Mouse (Mus musculus) midbrain, embryonic 12.5 days (tissue): ENCODE data around the gene Helz. TPM values are rescaled to one million over a fixed set of nuclear protein-coding genes. Genes with fewer than 3 reads are reported as not detected.
"Not testable (repeated sequence)": the region's sequence is repeated elsewhere in the genome, so short reads cannot be mapped to it uniquely, and the experiment has no call there.

Experiments used
- ATAC-seq: fragments of 200-750 bp; cut with Nextera tagmentation; 2 replicates; pipeline ENCODE4 v1.8.0; 2017; ENCODE audit warnings: low read depth, moderate TSS enrichment, moderate library complexity; ENCODE audit not compliant: low FRiP score
- H3K27ac ChIP-seq: fragments of 300-500 bp; sonication (generic); replicated peaks from 2 replicates; pipeline ENCODE4 v1.5.1; 2016; ENCODE audit warnings: mild to moderate bottlenecking
- H3K27me3 ChIP-seq: fragments of 300-500 bp; sonication (generic); 2 replicates; pipeline ENCODE4 v1.6.1; 2016; ENCODE audit warnings: mild to moderate bottlenecking
- H3K36me3 ChIP-seq: fragments of 300-500 bp; sonication (generic); 2 replicates; pipeline ENCODE4 v1.6.1; 2016
- H3K4me1 ChIP-seq: fragments of 300-500 bp; sonication (generic); 2 replicates; pipeline ENCODE4 v1.6.1; 2016
- H3K4me2 ChIP-seq: fragments of 300-500 bp; sonication (generic); replicated peaks from 2 replicates; pipeline ENCODE4 v1.6.1; 2016; ENCODE audit warnings: mild to moderate bottlenecking, moderate library complexity
- H3K4me3 ChIP-seq: fragments of 300-500 bp; sonication (generic); 2 replicates; pipeline ENCODE4 v1.5.1; 2016; ENCODE audit warnings: mild to moderate bottlenecking
- H3K9ac ChIP-seq: fragments of 300-500 bp; sonication (generic); replicated peaks from 2 replicates; pipeline ENCODE4 v1.6.1; 2016; ENCODE audit warnings: mild to moderate bottlenecking, moderate library complexity
- H3K9me3 ChIP-seq: fragments of 300-500 bp; sonication (generic); 2 replicates; pipeline ENCODE4 v1.6.1; 2016; ENCODE audit warnings: mild to moderate bottlenecking
- WGBS: fragments of 180-500 bp; shearing (Covaris S2); methylation state at CpG from one replicate; pipeline ENCODE4 v1.1.7; 2016; 5-methylcytosine and 5-hydroxymethylcytosine counted together
- polyA plus RNA-seq: library from polyadenylated mRNA; unstranded; fragments of >200 nt; fragmentation: Nextera tagmentation; extraction: Ambion mirVana; gene quantifications from 2 replicates; pipeline ENCODE4 v1.2.1, GENCODE M21; 2016

Helz gene
- polyA plus RNA-seq, 1 experiment from 2014 or later, result 20.4 TPM

GRCm38 (mm10) chr11:107586129-107586528 is 38.4 kb downstream of the Helz start:
- H3K4me3 ChIP-seq, ATAC-seq, H3K9ac ChIP-seq, H3K36me3 ChIP-seq, H3K4me2 ChIP-seq, H3K9me3 ChIP-seq, H3K27me3 ChIP-seq, H3K27ac ChIP-seq, H3K4me1 ChIP-seq: not testable (repeated sequence)
- WGBS, result 93% methylated on average over 5 of the region's 5 CpGs

GRCm38 (mm10) chr11:107587141-107587540 is 39.4 kb downstream of the Helz start:
- H3K4me2 ChIP-seq, result no peak overlapping the region
- no peaks in the 10 kb centered on the region for H3K36me3 ChIP-seq
- no peak overlapping the region for H3K27ac ChIP-seq
- no peaks in the 10 kb centered on the region for H3K4me1 ChIP-seq
- H3K9me3 ChIP-seq, result no peaks in the 10 kb centered on the region
- no peak overlapping the region for H3K9ac ChIP-seq
- no peaks in the 10 kb centered on the region for H3K27me3 ChIP-seq
- H3K4me3 ChIP-seq, result no peak overlapping the region
- WGBS, result 91% methylated on average over 7 of the region's 7 CpGs
- no peak for ATAC-seq

GRCm38 (mm10) chr11:107592575-107592974 is 44.8 kb downstream of the Helz start:
- Histone ChIP-seq H3K4me2 (no peak overlapping the region), H3K4me3 (no peak overlapping the region), H3K27ac (no peak overlapping the region), H3K36me3 (peaks cover 22% of the 10 kb centered on the region), H3K4me1 (no peaks in the 10 kb centered on the region), H3K9me3 (no peaks in the 10 kb centered on the region), H3K27me3 (no peaks in the 10 kb centered on the region), H3K9ac (no peak overlapping the region)
- WGBS, result 95% methylated on average over 5 of the region's 5 CpGs
- no peak for ATAC-seq

- H3K4me2 ChIP-seq, result no peak overlapping the region
- no peak overlapping the region for H3K27ac ChIP-seq
- peaks cover 58% of the 10 kb centered on the region for H3K36me3 ChIP-seq
- no peaks in the 10 kb centered on the region for H3K4me1 ChIP-seq
- no peaks in the 10 kb centered on the region for H3K27me3 ChIP-seq
- ATAC-seq, result no peak
- no peaks in the 10 kb centered on the region for H3K9me3 ChIP-seq
- no peak overlapping the region for H3K9ac ChIP-seq
- WGBS, result 93% methylated on average over 4 of the region's 4 CpGs
- no peak overlapping the region for H3K4me3 ChIP-seq
Measured at GRCm38 (mm10) chr11:107597381-107597780, 49.7 kb downstream of the Helz start.

- no peak overlapping the region for H3K4me2 ChIP-seq
- no peak overlapping the region for H3K27ac ChIP-seq
- no peak overlapping the region for H3K4me3 ChIP-seq
- H3K9me3 ChIP-seq, result no peaks in the 10 kb centered on the region
- no peak for ATAC-seq
- peaks cover 33% of the 10 kb centered on the region for H3K36me3 ChIP-seq
- H3K27me3 ChIP-seq, result no peaks in the 10 kb centered on the region
- no peaks in the 10 kb centered on the region for H3K4me1 ChIP-seq
- WGBS, result 95% methylated on average over 7 of the region's 7 CpGs
- H3K9ac ChIP-seq, result no peak overlapping the region
Measured at GRCm38 (mm10) chr11:107605694-107606093, 58.0 kb downstream of the Helz start.

GRCm38 (mm10) chr11:107613906-107614305 is 66.2 kb downstream of the Helz start:
- no peak overlapping the region for H3K4me2 ChIP-seq
- no peak for ATAC-seq
- peaks cover 6% of the 10 kb centered on the region; the same call in 1 of the 2 replicates for H3K36me3 ChIP-seq
- no peaks in the 10 kb centered on the region for H3K4me1 ChIP-seq
- H3K9me3 ChIP-seq, result no peaks in the 10 kb centered on the region
- WGBS, result 92% methylated on average over 5 of the region's 5 CpGs
- H3K4me3 ChIP-seq, result no peak overlapping the region
- H3K27me3 ChIP-seq, result no peaks in the 10 kb centered on the region
- no peak overlapping the region for H3K27ac ChIP-seq
- no peak overlapping the region for H3K9ac ChIP-seq

- H3K27ac ChIP-seq, result no peak overlapping the region
- no peak overlapping the region for H3K4me3 ChIP-seq
- WGBS, result 96% methylated on average over 5 of the region's 5 CpGs
- H3K27me3 ChIP-seq, result no peaks in the 10 kb centered on the region
- peaks cover 22% of the 10 kb centered on the region for H3K36me3 ChIP-seq
- H3K4me2 ChIP-seq, result no peak overlapping the region
- no peaks in the 10 kb centered on the region for H3K4me1 ChIP-seq
- H3K9me3 ChIP-seq, result no peaks in the 10 kb centered on the region
- H3K9ac ChIP-seq, result no peak overlapping the region
- no peak for ATAC-seq
Measured at GRCm38 (mm10) chr11:107615696-107616095, 68.0 kb downstream of the Helz start.

- H3K9me3 ChIP-seq, result no peaks in the 10 kb centered on the region
- no peak overlapping the region for H3K9ac ChIP-seq
- ATAC-seq, result no peak
- no peak overlapping the region for H3K27ac ChIP-seq
- 37% methylated on average over 5 of the region's 5 CpGs for WGBS
- H3K4me3 ChIP-seq, result no peak overlapping the region
- no peak overlapping the region for H3K4me2 ChIP-seq
- no peaks in the 10 kb centered on the region for H3K27me3 ChIP-seq
- peaks cover 30% of the 10 kb centered on the region for H3K36me3 ChIP-seq
- H3K4me1 ChIP-seq, result no peaks in the 10 kb centered on the region
Measured at GRCm38 (mm10) chr11:107617976-107618375, 70.2 kb downstream of the Helz start.

- Histone ChIP-seq H3K9me3 (no peaks in the 10 kb centered on the region), H3K4me1 (no peaks in the 10 kb centered on the region), H3K36me3 (peaks cover 42% of the 10 kb centered on the region), H3K27ac (no peak overlapping the region), H3K9ac (no peak overlapping the region), H3K4me3 (no peak overlapping the region), H3K4me2 (no peak overlapping the region), H3K27me3 (no peaks in the 10 kb centered on the region)
- no peak for ATAC-seq
- 95% methylated on average over 3 of the region's 3 CpGs for WGBS
Measured at GRCm38 (mm10) chr11:107624661-107625060, 76.9 kb downstream of the Helz start.

GRCm38 (mm10) chr11:107625746-107626145 is 78.0 kb downstream of the Helz start:
- Histone ChIP-seq H3K4me1 (no peaks in the 10 kb centered on the region), H3K9ac (no peak overlapping the region), H3K4me2 (no peak overlapping the region), H3K4me3 (no peak overlapping the region), H3K9me3 (no peaks in the 10 kb centered on the region), H3K27me3 (no peaks in the 10 kb centered on the region), H3K36me3 (peaks cover 31% of the 10 kb centered on the region), H3K27ac (no peak overlapping the region)
- ATAC-seq, result no peak
- 75% methylated on average over 11 of the region's 11 CpGs for WGBS

- H3K4me3 ChIP-seq, result no peak overlapping the region
- no peaks in the 10 kb centered on the region for H3K27me3 ChIP-seq
- no peaks in the 10 kb centered on the region for H3K9me3 ChIP-seq
- WGBS, result 30% methylated on average over 4 of the region's 4 CpGs
- ATAC-seq, result peak; percentile 63; the same call in 1 of the 2 replicates
- H3K4me2 ChIP-seq, result no peak overlapping the region
- peaks cover 34% of the 10 kb centered on the region for H3K36me3 ChIP-seq
- no peak overlapping the region for H3K9ac ChIP-seq
- no peaks in the 10 kb centered on the region for H3K4me1 ChIP-seq
- no peak overlapping the region for H3K27ac ChIP-seq
Measured at GRCm38 (mm10) chr11:107629504-107629903, 81.8 kb downstream of the Helz start.

GRCm38 (mm10) chr11:107629951-107630350 is 82.2 kb downstream of the Helz start:
- Histone ChIP-seq H3K36me3 (peaks cover 37% of the 10 kb centered on the region), H3K4me2 (no peak overlapping the region), H3K9ac (no peak overlapping the region), H3K27me3 (no peaks in the 10 kb centered on the region), H3K4me1 (no peaks in the 10 kb centered on the region), H3K4me3 (no peak overlapping the region), H3K27ac (no peak overlapping the region), H3K9me3 (no peaks in the 10 kb centered on the region)
- no peak for ATAC-seq
- WGBS, result 88% methylated on average over 8 of the region's 8 CpGs

- Histone ChIP-seq H3K4me2 (no peak overlapping the region), H3K27me3 (no peaks in the 10 kb centered on the region), H3K36me3 (peaks cover 42% of the 10 kb centered on the region), H3K9ac (no peak overlapping the region), H3K4me3 (no peak overlapping the region), H3K27ac (no peak overlapping the region), H3K9me3 (no peaks in the 10 kb centered on the region), H3K4me1 (no peaks in the 10 kb centered on the region)
- 90% methylated on average over 7 of the region's 7 CpGs for WGBS
- no peak for ATAC-seq
Measured at GRCm38 (mm10) chr11:107631124-107631523, 83.4 kb downstream of the Helz start.
